Mouse (Mus musculus) G1E (cell line): ENCODE data around the gene Cfd. TPM values are rescaled to one million over a fixed set of nuclear protein-coding genes. Genes with fewer than 3 reads are reported as not detected.

Experiments used
- ATAC-seq: 2 replicates; pipeline ENCODE4 v1.8.0; 2016; ENCODE audit warnings: mild to moderate bottlenecking; ENCODE audit not compliant: insufficient number of reproducible peaks, poor library complexity, low FRiP score, severe bottlenecking; ENCODE audit errors: extremely low read depth
- DNase-seq: peaks from one replicate; pipeline ENCODE4 v3.0.0; 2012; ENCODE audit warnings: low spot score
- H3K27me3 ChIP-seq: 2 replicates; pipeline ENCODE4 v1.6.1; 2012; ENCODE audit warnings: mild to moderate bottlenecking, low read length, inconsistent platforms; ENCODE audit not compliant: insufficient read depth
- H3K36me3 ChIP-seq: replicated peaks from 2 replicates; pipeline ENCODE3; 2012; ENCODE audit warnings: mild to moderate bottlenecking, inconsistent platforms
- H3K4me1 ChIP-seq: 2 replicates; pipeline ENCODE4 v1.6.1; 2012; ENCODE audit warnings: low read depth, low read length, inconsistent platforms, mixed read lengths; ENCODE audit not compliant: insufficient read depth
- H3K4me3 ChIP-seq: 2 replicates; pipeline ENCODE4 v1.5.1; 2012; ENCODE audit warnings: low read depth, mild to moderate bottlenecking, inconsistent platforms, low read length, moderate library complexity, mixed read lengths
- H3K9me3 ChIP-seq: replicated peaks from 2 replicates; pipeline ENCODE4 v1.6.1; 2012; ENCODE audit warnings: inconsistent platforms
- CTCF ChIP-seq: IDR thresholded peaks from 2 replicates; pipeline ENCODE4 v1.5.1; 2012; ENCODE audit warnings: low read depth, low read length, inconsistent platforms, mixed read lengths
- GATA1 ChIP-seq: IDR thresholded peaks from 2 replicates; pipeline ENCODE4 v1.6.1; 2012; ENCODE audit warnings: borderline replicate concordance, low read length, inconsistent platforms, mixed read lengths
- GATA2 ChIP-seq: IDR thresholded peaks from 2 replicates; pipeline ENCODE4 v1.6.1; 2012; ENCODE audit warnings: low read depth, low read length, inconsistent platforms, borderline replicate concordance
- POLR2AphosphoS5 ChIP-seq: IDR thresholded peaks from 2 replicates; pipeline ENCODE4 v1.6.1; 2012; ENCODE audit warnings: low read depth, low read length, inconsistent platforms; ENCODE audit not compliant: insufficient replicate concordance
- TAL1 ChIP-seq: conservative IDR thresholded peaks from 2 replicates; pipeline ENCODE4 v1.6.1; 2012; ENCODE audit warnings: low read depth, low read length, inconsistent platforms, mixed read lengths
- polyA plus RNA-seq: library from polyadenylated mRNA; stranded (reverse); fragments of >175 nt; gene quantifications from 2 replicates; pipeline ENCODE4 v1.2.3, GENCODE M21; 2012
- total RNA-seq, 2 experiments: library from RNA; stranded (forward) in 1 of 2; stranded (reverse) in 1 of 2; fragments of 200-1000 nt in 1 of 2; fragments of >200 nt in 1 of 2; fragmentation: Nextera tagmentation in 1 of 2; gene quantifications; 2 replicates each; pipeline ENCODE4 v1.2.3; 2014 to 2017

Cfd gene
- total and polyA plus RNA-seq, 3 experiments, result not detected

DNA sequence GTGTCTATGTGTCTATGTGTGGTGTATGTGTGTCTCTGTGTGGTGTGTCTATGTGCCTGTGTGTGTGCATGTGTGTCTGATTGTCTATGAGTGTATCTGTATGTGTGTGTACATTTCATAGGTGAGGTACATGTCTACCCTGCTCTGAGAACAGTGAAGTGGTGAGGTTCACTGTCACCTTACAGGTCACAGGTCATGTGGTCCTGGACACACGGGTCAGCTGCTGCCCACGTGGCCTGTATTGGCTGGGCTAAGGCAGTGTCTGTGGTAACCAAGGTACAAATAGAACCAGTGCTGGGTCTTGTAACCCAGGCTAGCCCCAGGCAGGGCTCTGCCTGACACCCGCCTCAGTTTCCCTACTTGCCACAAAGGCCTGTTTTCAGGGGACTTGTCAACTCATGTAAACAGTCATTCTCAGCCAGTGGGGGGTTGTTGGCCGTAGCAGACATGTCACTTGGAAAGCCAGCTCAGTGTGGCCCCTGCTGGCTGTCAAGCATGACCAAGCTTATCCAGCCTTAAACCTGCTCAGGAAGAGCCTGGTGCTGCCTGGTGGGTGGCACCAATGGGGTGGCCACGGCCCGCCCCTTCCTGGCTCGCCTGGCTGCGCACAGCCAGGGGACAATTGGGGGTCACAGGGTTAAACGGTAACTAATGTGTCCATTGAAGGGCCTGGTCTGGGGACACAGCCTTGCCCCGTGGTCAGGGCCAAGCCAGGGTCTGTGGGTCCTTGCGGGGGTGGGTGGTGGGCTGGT lies 47.3 kb downstream of the Cfd start:
- TF ChIP-seq CTCF (no peak), POLR2AphosphoS5 (no peak), GATA2 (no peak), TAL1 (no peak), GATA1 (no peak)
- Histone ChIP-seq H3K9me3 (no peaks in the 10 kb centered on the region), H3K4me1 (peaks cover 97% of the 10 kb centered on the region), H3K36me3 (peaks cover 100% of the 10 kb centered on the region), H3K27me3 (no peaks in the 10 kb centered on the region), H3K4me3 (no peak overlapping the region)
- no peak for ATAC-seq
- no peak for DNase-seq

DNA sequence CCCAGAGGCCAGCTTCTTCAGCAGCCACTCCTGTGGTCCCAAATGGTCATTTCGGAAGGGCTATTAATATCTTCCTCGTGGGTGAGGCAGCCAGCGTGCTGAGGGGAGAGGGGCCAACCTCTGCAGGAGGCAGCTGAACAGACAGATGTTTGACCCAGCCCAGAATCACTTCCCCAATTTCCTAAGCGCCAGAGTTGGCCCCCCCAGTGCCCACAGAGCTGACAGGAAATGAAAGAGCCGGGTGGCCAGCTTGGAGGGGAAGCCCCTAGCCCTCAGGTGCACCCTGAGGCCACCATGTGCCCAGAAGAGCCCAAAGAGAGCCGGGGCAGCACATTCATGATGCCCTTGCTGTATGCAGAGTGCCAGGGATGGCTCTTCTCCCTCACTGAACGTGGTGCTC lies 50.1 kb downstream of the Cfd start:
- H3K9me3 ChIP-seq, result no peaks in the 10 kb centered on the region
- peaks cover 97% of the 10 kb centered on the region for H3K4me1 ChIP-seq
- no peaks in the 10 kb centered on the region for H3K27me3 ChIP-seq
- peaks cover 100% of the 10 kb centered on the region for H3K36me3 ChIP-seq
- H3K4me3 ChIP-seq, result peak overlapping the region; percentile 23; the same call in 1 of the 2 replicates
- ATAC-seq (peak; percentile 48), DNase-seq (peak; percentile 51)
- TF ChIP-seq GATA1 (no peak), GATA2 (no peak)

Other genes starting within 250 kb of the Cfd start
Only the 20 nearest of the 35 such genes appear.
- gene Rnf126, start 123.9 kb upstream of the Cfd start, total RNA-seq (2014; fragmentation: Nextera tagmentation), result 109 and 129 TPM in 2 replicates
- gene Rnf126, start 123.9 kb upstream of the Cfd start, total RNA-seq (2017), result 23.5 and 25.2 TPM in 2 replicates
- 353 and 382 TPM in 2 replicates for gene Rnf126, start 123.9 kb upstream of the Cfd start, polyA plus RNA-seq
- not detected in 2 replicates for gene Fstl3, start 113.6 kb upstream of the Cfd start, total RNA-seq (2014; fragmentation: Nextera tagmentation)
- gene Fstl3, start 113.6 kb upstream of the Cfd start, total RNA-seq (2017), result 0.12 and 0.22 TPM in 2 replicates
- gene Fstl3, start 113.6 kb upstream of the Cfd start, polyA plus RNA-seq, result 0.05 TPM in 1 of 2 replicates, not detected in the other
- gene Prss57, start 99.9 kb upstream of the Cfd start, total RNA-seq (2014; fragmentation: Nextera tagmentation), result not detected in 2 replicates
- gene Prss57, start 99.9 kb upstream of the Cfd start, total RNA-seq (2017), result 0.05 TPM in 1 of 2 replicates, not detected in the other
- not detected in 2 replicates for gene Prss57, start 99.9 kb upstream of the Cfd start, polyA plus RNA-seq
- not detected in 2 replicates for gene Palm, start 97.3 kb upstream of the Cfd start, total RNA-seq (2014; fragmentation: Nextera tagmentation)
- 0.11 and 0.17 TPM in 2 replicates for gene Palm, start 97.3 kb upstream of the Cfd start, total RNA-seq (2017)
- 0.42 and 0.44 TPM in 2 replicates for gene Palm, start 97.3 kb upstream of the Cfd start, polyA plus RNA-seq
- not detected in 2 replicates for gene Misp, start 69.9 kb upstream of the Cfd start, total RNA-seq (2014; fragmentation: Nextera tagmentation)
- gene Misp, start 69.9 kb upstream of the Cfd start, total RNA-seq (2017), result 0.33 TPM in 1 of 2 replicates, not detected in the other
- not detected in 2 replicates for gene Misp, start 69.9 kb upstream of the Cfd start, polyA plus RNA-seq
- 333 and 387 TPM in 2 replicates for gene Ptbp1, start 36.4 kb upstream of the Cfd start, total RNA-seq (2014; fragmentation: Nextera tagmentation)
- 168 and 190 TPM in 2 replicates for gene Ptbp1, start 36.4 kb upstream of the Cfd start, total RNA-seq (2017)
- 1,117 and 1,292 TPM in 2 replicates for gene Ptbp1, start 36.4 kb upstream of the Cfd start, polyA plus RNA-seq
- gene Prtn3, start 16.4 kb upstream of the Cfd start, total RNA-seq (2014; fragmentation: Nextera tagmentation), result not detected in 2 replicates
- gene Prtn3, start 16.4 kb upstream of the Cfd start, total RNA-seq (2017), result 0.49 TPM in 1 of 2 replicates, not detected in the other
- gene Prtn3, start 16.4 kb upstream of the Cfd start, polyA plus RNA-seq, result 2.0 and 2.1 TPM in 2 replicates
- not detected in 2 replicates for gene Plppr3, start 16.2 kb upstream of the Cfd start, total RNA-seq (2014; fragmentation: Nextera tagmentation)
- 0.06 and 0.82 TPM in 2 replicates for gene Plppr3, start 16.2 kb upstream of the Cfd start, total RNA-seq (2017)
- 0.13 and 0.20 TPM in 2 replicates for gene Plppr3, start 16.2 kb upstream of the Cfd start, polyA plus RNA-seq
- gene Elane, start 4.6 kb upstream of the Cfd start, total RNA-seq (2014; fragmentation: Nextera tagmentation), result not detected in 2 replicates
- 0.23 TPM in 1 of 2 replicates, not detected in the other for gene Elane, start 4.6 kb upstream of the Cfd start, total RNA-seq (2017)
- 0.72 and 1.1 TPM in 2 replicates for gene Elane, start 4.6 kb upstream of the Cfd start, polyA plus RNA-seq
- gene Med16, start 18.1 kb downstream of the Cfd start, total RNA-seq (2014; fragmentation: Nextera tagmentation), result 12.0 and 14.0 TPM in 2 replicates
- gene Med16, start 18.1 kb downstream of the Cfd start, total RNA-seq (2017), result 10.4 and 12.2 TPM in 2 replicates
- gene Med16, start 18.1 kb downstream of the Cfd start, polyA plus RNA-seq, result 49.4 and 51.7 TPM in 2 replicates
- gene Gm26602, start 20.0 kb downstream of the Cfd start, total RNA-seq (2014; fragmentation: Nextera tagmentation), result not detected in 2 replicates
- not detected in 2 replicates for gene Gm26602, start 20.0 kb downstream of the Cfd start, total RNA-seq (2017)
- 0.41 and 1.0 TPM in 2 replicates for gene Gm26602, start 20.0 kb downstream of the Cfd start, polyA plus RNA-seq
- gene Kiss1r, start 26.1 kb downstream of the Cfd start, total RNA-seq (2014; fragmentation: Nextera tagmentation), result 0.30 and 0.39 TPM in 2 replicates
- 0.33 and 0.93 TPM in 2 replicates for gene Kiss1r, start 26.1 kb downstream of the Cfd start, total RNA-seq (2017)
- gene Kiss1r, start 26.1 kb downstream of the Cfd start, polyA plus RNA-seq, result 0.33 and 0.56 TPM in 2 replicates
- gene R3hdm4, start 30.4 kb downstream of the Cfd start, total RNA-seq (2014; fragmentation: Nextera tagmentation), result 118 and 134 TPM in 2 replicates
- 35.0 and 35.8 TPM in 2 replicates for gene R3hdm4, start 30.4 kb downstream of the Cfd start, total RNA-seq (2017)
- 185 and 203 TPM in 2 replicates for gene R3hdm4, start 30.4 kb downstream of the Cfd start, polyA plus RNA-seq
- gene Arid3a, start 36.2 kb downstream of the Cfd start, total RNA-seq (2014; fragmentation: Nextera tagmentation), result 35.4 and 41.3 TPM in 2 replicates
- gene Arid3a, start 36.2 kb downstream of the Cfd start, total RNA-seq (2017), result 32.8 and 35.1 TPM in 2 replicates
- 164 and 202 TPM in 2 replicates for gene Arid3a, start 36.2 kb downstream of the Cfd start, polyA plus RNA-seq
- 28.5 and 37.3 TPM in 2 replicates for gene Wdr18, start 69.3 kb downstream of the Cfd start, total RNA-seq (2014; fragmentation: Nextera tagmentation)
- 34.4 and 34.6 TPM in 2 replicates for gene Wdr18, start 69.3 kb downstream of the Cfd start, total RNA-seq (2017)
- gene Wdr18, start 69.3 kb downstream of the Cfd start, polyA plus RNA-seq, result 69.0 and 69.5 TPM in 2 replicates
- 0.60 TPM in 1 of 2 replicates, not detected in the other for gene Grin3b, start 79.9 kb downstream of the Cfd start, total RNA-seq (2014; fragmentation: Nextera tagmentation)
- gene Grin3b, start 79.9 kb downstream of the Cfd start, total RNA-seq (2017), result 0.44 TPM in 1 of 2 replicates, not detected in the other
- gene Grin3b, start 79.9 kb downstream of the Cfd start, polyA plus RNA-seq, result 0.07 and 0.10 TPM in 2 replicates
- 62.8 and 79.8 TPM in 2 replicates for gene Tmem259, start 93.5 kb downstream of the Cfd start, total RNA-seq (2014; fragmentation: Nextera tagmentation)
- gene Tmem259, start 93.5 kb downstream of the Cfd start, total RNA-seq (2017), result 41.6 and 47.0 TPM in 2 replicates
- 264 and 361 TPM in 2 replicates for gene Tmem259, start 93.5 kb downstream of the Cfd start, polyA plus RNA-seq
- gene Cnn2, start 97.7 kb downstream of the Cfd start, total RNA-seq (2014; fragmentation: Nextera tagmentation), result 4.6 and 8.4 TPM in 2 replicates
- gene Cnn2, start 97.7 kb downstream of the Cfd start, total RNA-seq (2017), result 7.4 and 10.5 TPM in 2 replicates
- 20.8 and 27.2 TPM in 2 replicates for gene Cnn2, start 97.7 kb downstream of the Cfd start, polyA plus RNA-seq
- 17.4 and 35.9 TPM in 2 replicates for gene Abca7, start 105.6 kb downstream of the Cfd start, total RNA-seq (2014; fragmentation: Nextera tagmentation)
- gene Abca7, start 105.6 kb downstream of the Cfd start, total RNA-seq (2017), result 12.1 and 15.2 TPM in 2 replicates
- gene Abca7, start 105.6 kb downstream of the Cfd start, polyA plus RNA-seq, result 21.1 and 21.6 TPM in 2 replicates
- 56.7 and 59.4 TPM in 2 replicates for gene Arhgap45, start 125.8 kb downstream of the Cfd start, total RNA-seq (2014; fragmentation: Nextera tagmentation)
- gene Arhgap45, start 125.8 kb downstream of the Cfd start, total RNA-seq (2017), result 104 and 113 TPM in 2 replicates
- 179 and 186 TPM in 2 replicates for gene Arhgap45, start 125.8 kb downstream of the Cfd start, polyA plus RNA-seq